Mouse (Mus musculus): ENCODE results near the gene Olfr283. TPM values are rescaled to one million over a fixed set of nuclear protein-coding genes. Genes with fewer than 3 reads are reported as not detected.
"Not testable (repeated sequence)": the region's sequence is repeated elsewhere in the genome, so short reads cannot be mapped to it uniquely, and the experiment has no call there.

Gene Olfr283
- polyA plus RNA-seq (2012; ENCODE audit: insufficient read depth, low replicate concordance): not detected in 2 replicates

DNA sequence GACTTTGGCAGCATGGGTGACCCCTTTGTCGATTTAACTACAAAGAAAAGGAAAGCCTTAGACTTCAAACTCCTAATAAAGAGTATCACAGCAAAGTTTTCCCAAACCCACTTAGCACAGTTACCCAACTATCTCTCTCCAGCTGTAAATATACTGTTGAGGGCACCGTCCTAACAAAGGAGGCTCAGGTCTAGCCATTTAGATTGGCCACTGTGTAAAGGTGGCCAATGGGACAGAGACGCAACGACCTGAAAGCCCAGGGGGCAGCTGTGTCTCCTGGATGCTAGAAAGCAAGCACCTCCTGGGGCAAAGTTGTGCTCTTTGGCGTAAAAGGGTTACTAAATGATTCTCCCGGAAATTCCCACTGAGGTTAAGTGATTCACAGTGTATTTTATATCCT, at the start of gene Olfr283:
Gene Olfr283 (minus strand): TSS at position 101 of the 400 bp plus-strand sequence.
- no peak for TF ChIP-seq FLI1 (IDR thresholded peaks at IDR 0.05; ENCODE audit: low read length)
- TF ChIP-seq GATA1 (IDR thresholded peaks at IDR 0.05; ENCODE audit: borderline replicate concordance, low read length): no peak
- H3K4me1 ChIP-seq: no peaks in the 10 kb centered on the region
- H3K9me3 ChIP-seq: no peaks in the 10 kb centered on the region
- no peaks in the 10 kb centered on the region for H3K36me3 ChIP-seq (replicated peaks; ENCODE audit: low read length)
- no peak within 1 kb of the TSS for H3K4me3 ChIP-seq (replicated peaks)
- H3K27me3 ChIP-seq (replicated peaks): peaks cover 2% of the 10 kb centered on the region

DNA sequence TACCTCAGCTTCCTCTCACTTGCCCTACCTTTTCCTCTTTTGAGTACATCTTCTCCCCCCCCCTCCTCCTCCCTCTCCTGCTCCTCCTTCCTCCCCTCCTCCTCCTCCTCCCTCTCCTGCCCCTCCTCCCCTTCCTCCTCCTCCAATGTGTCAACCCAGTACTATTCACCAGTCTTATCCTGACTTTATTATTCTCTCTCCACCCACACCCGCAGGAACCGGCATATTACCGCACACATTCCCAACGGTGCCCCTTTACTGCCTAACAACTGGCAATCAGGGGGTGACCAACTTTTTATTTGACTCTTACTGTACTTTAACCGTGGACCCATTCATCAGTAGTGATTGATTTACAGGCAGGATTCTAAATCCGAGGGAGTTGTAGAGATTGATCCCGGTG, 44.4 kb upstream of the Olfr283 start:
- TF ChIP-seq GATA1 (IDR thresholded peaks at IDR 0.05; ENCODE audit: borderline replicate concordance, low read length) (no peak), FLI1 (IDR thresholded peaks at IDR 0.05; ENCODE audit: low read length) (no peak)
- Histone ChIP-seq H3K4me3 (replicated peaks) (no peak overlapping the region), H3K9me3 (peaks cover 4% of the 10 kb centered on the region; the same call in 1 of the 2 replicates), H3K4me1 (no peaks in the 10 kb centered on the region), H3K27me3 (replicated peaks) (peaks cover 23% of the 10 kb centered on the region), H3K36me3 (replicated peaks; ENCODE audit: low read length) (no peaks in the 10 kb centered on the region)

DNA sequence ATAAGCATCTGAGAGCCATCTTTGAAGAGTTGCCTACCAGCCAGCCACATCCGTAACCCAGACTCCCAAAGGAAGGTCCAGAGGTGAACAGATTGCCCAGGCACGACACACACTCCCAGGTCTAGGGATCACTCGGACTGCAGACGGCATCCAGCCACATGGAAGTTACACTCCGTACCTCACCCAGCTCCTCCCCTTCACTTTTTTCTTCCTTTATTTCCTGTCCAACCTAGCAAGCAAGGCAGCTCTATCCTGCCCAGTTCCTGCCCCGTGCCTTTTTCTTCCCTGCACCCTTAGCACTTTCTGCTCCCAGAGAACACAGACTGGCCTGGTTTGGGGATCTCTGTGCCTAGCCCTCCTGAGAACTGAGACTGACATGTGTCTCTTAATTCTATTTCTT, 44.0 kb upstream of the Olfr283 start:
- Histone ChIP-seq H3K4me1 (no peaks in the 10 kb centered on the region), H3K9me3 (no peaks in the 10 kb centered on the region), H3K36me3 (replicated peaks; ENCODE audit: low read length) (no peaks in the 10 kb centered on the region), H3K4me3 (replicated peaks) (no peak overlapping the region), H3K27me3 (replicated peaks) (peaks cover 26% of the 10 kb centered on the region)
- no peak for TF ChIP-seq FLI1 (IDR thresholded peaks at IDR 0.05; ENCODE audit: low read length)
- TF ChIP-seq GATA1 (IDR thresholded peaks at IDR 0.05; ENCODE audit: borderline replicate concordance, low read length): no peak

DNA sequence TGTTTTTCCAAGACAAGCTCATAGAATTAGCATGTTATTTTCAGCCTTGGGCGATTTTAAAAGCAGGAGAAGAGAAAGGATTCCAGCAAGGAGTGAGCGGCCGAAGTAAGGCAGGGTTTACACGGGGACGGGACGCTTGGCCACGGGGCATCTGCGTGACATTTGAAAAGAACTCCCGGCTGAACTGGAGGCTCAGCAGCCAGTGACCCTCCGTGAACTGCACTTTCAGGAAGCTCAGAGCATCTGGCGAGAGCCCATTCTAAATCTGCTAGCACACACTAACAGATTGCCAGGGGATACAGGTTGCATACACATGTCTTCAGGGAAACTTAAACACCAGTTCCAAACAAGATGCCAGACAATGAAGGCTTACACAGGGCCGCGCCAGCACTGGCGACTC, 43.6 kb upstream of the Olfr283 start:
- H3K4me1 ChIP-seq: no peaks in the 10 kb centered on the region
- no peaks in the 10 kb centered on the region for H3K9me3 ChIP-seq
- no peak overlapping the region for H3K4me3 ChIP-seq (replicated peaks)
- no peaks in the 10 kb centered on the region for H3K36me3 ChIP-seq (replicated peaks; ENCODE audit: low read length)
- no peak for TF ChIP-seq FLI1 (IDR thresholded peaks at IDR 0.05; ENCODE audit: low read length)
- TF ChIP-seq GATA1 (IDR thresholded peaks at IDR 0.05; ENCODE audit: borderline replicate concordance, low read length): no peak
- peaks cover 26% of the 10 kb centered on the region for H3K27me3 ChIP-seq (replicated peaks)

DNA sequence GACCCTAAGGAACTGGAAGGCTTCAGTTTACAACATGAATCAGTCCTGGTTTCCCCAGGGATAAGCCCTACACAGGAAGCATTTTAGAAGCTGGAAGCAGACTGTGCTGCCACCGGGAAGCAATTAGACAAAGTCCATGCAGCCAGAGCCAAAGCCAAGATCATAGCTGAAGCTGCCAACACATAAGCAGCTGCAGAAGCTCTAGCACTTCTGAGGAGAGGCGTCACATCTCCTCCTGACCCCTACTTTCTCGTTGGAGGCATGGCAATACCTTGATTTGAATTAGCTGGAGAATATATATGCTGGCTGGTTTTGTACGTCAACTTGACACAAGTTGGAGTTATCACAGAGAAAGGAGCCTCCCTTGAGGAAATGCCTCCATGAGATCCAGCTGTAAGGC, 40.2 kb upstream of the Olfr283 start:
- Histone ChIP-seq H3K4me3 (replicated peaks) (no peak overlapping the region), H3K36me3 (replicated peaks; ENCODE audit: low read length) (no peaks in the 10 kb centered on the region), H3K27me3 (replicated peaks) (peaks cover 25% of the 10 kb centered on the region), H3K4me1 (no peaks in the 10 kb centered on the region), H3K9me3 (no peaks in the 10 kb centered on the region)
- TF ChIP-seq FLI1 (IDR thresholded peaks at IDR 0.05; ENCODE audit: low read length): no peak
- TF ChIP-seq GATA1 (IDR thresholded peaks at IDR 0.05; ENCODE audit: borderline replicate concordance, low read length): no peak

DNA sequence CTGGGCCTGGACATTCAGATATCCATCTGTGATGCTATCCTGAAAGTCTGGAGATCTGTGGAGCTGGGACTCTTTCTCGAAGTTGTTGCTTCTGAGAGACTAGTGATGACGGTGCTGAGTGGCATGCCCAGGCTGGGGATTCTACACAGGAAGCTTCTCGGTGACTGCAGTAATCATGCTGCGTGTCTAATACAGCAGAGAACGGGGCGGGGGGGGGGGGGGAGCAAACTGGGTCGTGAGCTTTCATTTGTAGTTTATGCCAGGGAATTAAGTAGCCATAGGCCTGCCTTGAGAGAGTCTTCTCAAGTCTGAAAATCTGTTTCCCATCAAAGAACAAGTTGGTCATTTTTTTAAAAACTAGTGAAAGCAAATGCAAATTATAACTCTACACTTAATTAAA, 37.4 kb upstream of the Olfr283 start:
- Histone ChIP-seq H3K27me3 (replicated peaks) (peaks cover 18% of the 10 kb centered on the region), H3K4me3 (replicated peaks) (no peak overlapping the region), H3K9me3 (no peaks in the 10 kb centered on the region), H3K4me1 (no peaks in the 10 kb centered on the region), H3K36me3 (replicated peaks; ENCODE audit: low read length) (no peaks in the 10 kb centered on the region)
- TF ChIP-seq GATA1 (IDR thresholded peaks at IDR 0.05; ENCODE audit: borderline replicate concordance, low read length) (no peak), FLI1 (IDR thresholded peaks at IDR 0.05; ENCODE audit: low read length) (no peak)

DNA sequence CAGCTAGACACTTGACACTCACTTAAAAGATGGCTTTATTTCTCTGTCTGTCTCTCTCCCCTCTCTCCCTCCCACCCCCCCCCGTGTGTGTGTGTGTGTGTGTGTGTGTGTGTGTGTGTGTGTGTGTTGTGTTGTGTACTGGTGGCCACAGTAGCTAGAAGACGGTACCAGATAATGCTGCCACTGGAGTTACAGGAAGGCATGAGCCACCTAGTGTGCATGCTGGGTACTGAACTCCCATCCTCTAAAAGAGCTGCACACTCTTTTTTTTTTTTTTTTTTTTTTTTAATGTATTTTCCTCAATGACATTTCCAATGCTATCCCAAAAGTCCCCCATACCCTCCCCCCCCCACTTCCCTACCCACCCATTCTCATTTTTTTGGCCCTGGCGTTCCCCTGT, 36.5 kb upstream of the Olfr283 start:
- not testable (repeated sequence) for H3K4me1 ChIP-seq; H3K4me3 ChIP-seq (replicated peaks); H3K9me3 ChIP-seq; H3K36me3 ChIP-seq (replicated peaks; ENCODE audit: low read length)
- peaks cover 18% of the 10 kb centered on the region for H3K27me3 ChIP-seq (replicated peaks)

DNA sequence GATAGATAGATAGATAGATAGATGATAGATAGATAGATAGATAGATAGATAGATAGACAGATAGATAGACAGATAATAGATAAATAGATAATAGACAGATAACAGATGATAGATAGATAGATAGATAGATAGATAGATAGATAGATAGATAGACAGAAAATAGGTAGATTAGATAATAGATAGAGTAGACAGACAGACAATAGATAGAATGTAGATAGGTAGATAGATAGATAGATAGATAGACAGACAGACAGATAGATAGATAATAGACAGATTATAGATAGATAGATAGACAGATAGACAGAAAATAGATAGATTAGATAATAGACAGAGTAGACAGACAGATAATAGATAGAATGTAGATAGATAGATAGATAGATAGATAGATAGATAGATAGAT, 36.1 kb upstream of the Olfr283 start:
- H3K4me1 ChIP-seq; H3K36me3 ChIP-seq (replicated peaks; ENCODE audit: low read length); H3K9me3 ChIP-seq; H3K4me3 ChIP-seq (replicated peaks): not testable (repeated sequence)
- H3K27me3 ChIP-seq (replicated peaks): peaks cover 17% of the 10 kb centered on the region

DNA sequence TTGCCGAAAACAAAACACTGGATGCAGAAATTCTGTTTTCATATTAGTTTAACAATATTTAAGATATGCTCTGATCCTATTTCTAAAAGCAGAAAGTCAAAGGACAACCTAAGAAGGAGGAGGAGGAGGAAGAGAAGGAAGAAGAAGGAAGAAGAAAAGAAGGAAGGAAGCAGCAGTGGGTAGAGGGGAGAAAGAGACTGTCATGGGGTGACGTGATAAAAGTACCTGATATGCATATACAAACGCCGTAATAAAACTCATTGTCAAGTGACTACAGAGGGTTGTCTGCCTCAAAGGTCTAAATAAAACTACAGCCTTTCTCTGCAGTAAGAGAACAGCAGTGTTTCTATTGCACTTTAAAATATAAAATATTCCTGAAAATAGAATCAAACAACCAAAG, 35.2 kb upstream of the Olfr283 start:
- Histone ChIP-seq H3K27me3 (replicated peaks) (peaks cover 19% of the 10 kb centered on the region), H3K9me3 (peaks cover 6% of the 10 kb centered on the region), H3K36me3 (replicated peaks; ENCODE audit: low read length) (no peaks in the 10 kb centered on the region), H3K4me3 (replicated peaks) (no peak overlapping the region), H3K4me1 (no peaks in the 10 kb centered on the region)
- TF ChIP-seq GATA1 (IDR thresholded peaks at IDR 0.05; ENCODE audit: borderline replicate concordance, low read length) (no peak), FLI1 (IDR thresholded peaks at IDR 0.05; ENCODE audit: low read length) (no peak)

DNA sequence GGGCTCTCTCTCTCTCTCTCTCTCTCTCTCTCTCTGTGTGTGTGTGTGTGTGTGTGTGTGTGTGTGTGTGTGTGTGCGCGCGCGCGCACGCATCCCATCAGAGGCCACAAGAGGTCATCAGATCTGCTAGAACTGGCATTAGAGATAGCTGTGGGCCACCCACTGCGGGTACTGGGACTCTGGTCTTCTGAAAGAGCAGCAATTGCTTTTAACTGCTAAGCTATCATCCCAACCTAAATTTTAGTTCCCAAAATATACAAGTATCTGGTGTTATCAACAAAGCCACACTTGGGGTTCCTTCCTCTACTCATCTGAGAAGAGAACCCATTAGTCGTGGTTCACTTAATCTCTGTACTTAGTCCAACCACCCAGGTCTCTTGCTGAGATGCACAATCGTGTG, 29.5 kb upstream of the Olfr283 start:
- H3K27me3 ChIP-seq (replicated peaks): peaks cover 11% of the 10 kb centered on the region
- H3K4me1 ChIP-seq: no peaks in the 10 kb centered on the region
- H3K9me3 ChIP-seq: peaks cover 18% of the 10 kb centered on the region
- no peaks in the 10 kb centered on the region for H3K36me3 ChIP-seq (replicated peaks; ENCODE audit: low read length)
- TF ChIP-seq GATA1 (IDR thresholded peaks at IDR 0.05; ENCODE audit: borderline replicate concordance, low read length) (no peak), FLI1 (IDR thresholded peaks at IDR 0.05; ENCODE audit: low read length) (no peak)
- no peak overlapping the region for H3K4me3 ChIP-seq (replicated peaks)

DNA sequence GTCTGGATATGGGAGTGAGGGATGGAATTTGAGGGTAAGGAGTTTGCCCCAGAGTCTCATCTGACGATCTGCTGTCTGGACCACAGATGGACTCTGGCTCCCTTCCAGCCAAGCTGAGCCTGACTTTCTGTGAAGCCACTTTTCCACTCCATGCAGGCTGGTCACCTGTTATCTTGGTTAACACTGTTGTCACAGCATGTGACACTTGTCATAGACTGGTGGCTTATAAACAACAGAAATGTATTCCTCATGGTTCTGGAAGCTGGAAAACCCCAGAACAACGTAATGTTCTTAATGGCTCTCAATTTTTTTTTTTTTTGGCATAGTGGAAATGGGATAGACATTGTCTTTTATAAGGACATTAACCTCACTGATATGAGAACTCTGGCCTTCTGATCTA, 28.9 kb upstream of the Olfr283 start:
- peaks cover 18% of the 10 kb centered on the region for H3K9me3 ChIP-seq
- no peak for TF ChIP-seq GATA1 (IDR thresholded peaks at IDR 0.05; ENCODE audit: borderline replicate concordance, low read length)
- no peak for TF ChIP-seq FLI1 (IDR thresholded peaks at IDR 0.05; ENCODE audit: low read length)
- peaks cover 9% of the 10 kb centered on the region for H3K27me3 ChIP-seq (replicated peaks)
- no peak overlapping the region for H3K4me3 ChIP-seq (replicated peaks)
- H3K36me3 ChIP-seq (replicated peaks; ENCODE audit: low read length): no peaks in the 10 kb centered on the region
- no peaks in the 10 kb centered on the region for H3K4me1 ChIP-seq

All from megakaryocyte, embryonic 14.5 days (primary cell).